In genomic region chr9:104379532-104380162, GRCm38 (mm10) we compare ENCODE assay signal across 8 mouse cellular contexts. TPM values are rescaled to one million over a fixed set of nuclear protein-coding genes. Genes with fewer than 3 reads are reported as not detected.
A peak's percentile ranks its signal among the peaks of the same experiment; 100 is the strongest.
DNase-seq lines count a peak whose midpoint lies in the region; ATAC-seq and TF ChIP-seq lines count a peak whose summit lies in the region.

No protein-coding gene starts in this region.

- H3K4me3 ChIP-seq in gastrocnemius, adult 2 months = no peak overlapping the region
- H3K4me3 ChIP-seq in liver, embryonic 14.5 days (ENCODE audit: insufficient read depth in 1 of 2, low read depth in 2 of 2, low read length in 2 of 2) = no peak overlapping the region
- H3K4me3 ChIP-seq in liver, embryonic 11.5 days (ENCODE audit: low read depth, low read length) = no peak overlapping the region

- intact Hi-C loops in gastrocnemius, adult 2 months (cut with DNase I) = loop anchor here (5.0 kb wide), 1 partner anchor 102 kb away; no protein-coding TSS in a partner anchor

- no peaks in the 10 kb centered on the region for H3K9me3 ChIP-seq in liver, embryonic 14.5 days (ENCODE audit: control insufficient read depth, low read length)
- H3K9me3 ChIP-seq in liver, embryonic 11.5 days (ENCODE audit: control insufficient read depth, low read length) = no peaks in the 10 kb centered on the region

- TF ChIP-seq EP300 in liver, embryonic 14.5 days (IDR thresholded peaks at IDR 0.05; ENCODE audit: low read depth) = no peak

- H3K36me3 ChIP-seq in liver, embryonic 14.5 days (replicated peaks; ENCODE audit: control insufficient read depth, insufficient read depth, low read depth) = no peaks in the 10 kb centered on the region
- H3K36me3 ChIP-seq in liver, embryonic 11.5 days (ENCODE audit: control insufficient read depth, insufficient read depth, low read length) = no peaks in the 10 kb centered on the region

- no peak for ATAC-seq in liver, embryonic 14.5 days (ENCODE audit: insufficient read depth)
- ATAC-seq in liver, embryonic 11.5 days (replicated peaks; ENCODE audit: low FRiP score) = no peak

- DNase-seq in gastrocnemius, adult 2 months = no peak
- DNase-seq in gastrocnemius, adult 8-10 months (ENCODE audit: low spot score in 2 of 2) = no peak
- DNase-seq in liver, embryonic 14.5 days (ENCODE audit: low read depth in 3 of 3, low spot score in 3 of 3) = peak in 1 of 3 experiments; percentile 4
- DNase-seq in liver, embryonic 11.5 days (ENCODE audit: low spot score) = no peak
- DNase-seq in ES-CJ7 (ENCODE audit: low read depth, low spot score) = peak; percentile 41
- DNase-seq in embryo, embryonic 11.5 days (ENCODE audit: low read depth, low spot score) = peak; percentile 36
- peak; percentile 63 for DNase-seq in retina, embryonic 14.5 days (ENCODE audit: low spot score)
- DNase-seq in spleen, postnatal 4 days (ENCODE audit: low spot score in 2 of 2) = no peak

- H3K27me3 ChIP-seq in liver, embryonic 14.5 days (ENCODE audit: control insufficient read depth, insufficient read depth, low read length) = no peaks in the 10 kb centered on the region
- no peaks in the 10 kb centered on the region for H3K27me3 ChIP-seq in liver, embryonic 11.5 days (replicated peaks; ENCODE audit: control insufficient read depth, insufficient read depth, low read length)

- H3K9ac ChIP-seq in liver, embryonic 14.5 days (replicated peaks) = no peak overlapping the region
- no peak overlapping the region for H3K9ac ChIP-seq in liver, embryonic 11.5 days (ENCODE audit: low read depth, low read length)

- TF ChIP-seq CTCF in gastrocnemius, adult 2 months (IDR thresholded peaks at IDR 0.05) = peak; percentile 62
- TF ChIP-seq CTCF in liver, embryonic 14.5 days (IDR thresholded peaks at IDR 0.05; ENCODE audit: low read depth) = peak; percentile 24; the same call in 1 of the 2 replicates

- H3K4me2 ChIP-seq in liver, embryonic 14.5 days (ENCODE audit: low read depth) = no peak overlapping the region
- H3K4me2 ChIP-seq in liver, embryonic 11.5 days = no peak overlapping the region

- no peak overlapping the region for H3K27ac ChIP-seq in gastrocnemius, adult 2 months
- no peak overlapping the region for H3K27ac ChIP-seq in liver, embryonic 14.5 days
- no peak overlapping the region for H3K27ac ChIP-seq in liver, embryonic 11.5 days (ENCODE audit: low read depth, low read length)

- no peaks in the 10 kb centered on the region for H3K4me1 ChIP-seq in liver, embryonic 14.5 days (replicated peaks; ENCODE audit: control insufficient read depth in 2 of 2, insufficient read depth in 2 of 2, low read length in 1 of 2)
- no peaks in the 10 kb centered on the region for H3K4me1 ChIP-seq in liver, embryonic 11.5 days (replicated peaks; ENCODE audit: control insufficient read depth, insufficient read depth, low read length)

- WGBS in liver, embryonic 14.5 days (ENCODE audit: insufficient replicate concordance) = 39% methylated on average over 9 of the region's 9 CpGs
- 57% methylated on average over 9 of the region's 9 CpGs for WGBS in liver, embryonic 11.5 days

RNA-seq across cellular contexts. Expression of gene Acpp, which starts 42.1 kb away (rescaled TPM):
- not detected for total RNA-seq in gastrocnemius, adult 2 months (2021)
- total RNA-seq in gastrocnemius, adult 8-10 months (2022) = under 1 TPM in 1 of 4 experiments, not detected in 3; 0.21 TPM
- polyA plus RNA-seq in liver, embryonic 14.5 days (2012; rRNA removed) = 0.13 and 0.17 TPM in 2 replicates
- polyA plus RNA-seq in liver, embryonic 14.5 days (2014; fragmentation: Nextera tagmentation; extraction: Ambion mirVana) = 0.13 and 0.20 TPM in 2 replicates
- polyA plus RNA-seq in liver, embryonic 11.5 days (2014; fragmentation: Nextera tagmentation; extraction: Ambion mirVana) = 0.25 and 0.53 TPM in 2 replicates

Comparison
In these comparisons a context has a peak if more than half of its experiments do, and no peak if none do; other contexts are left out.
1. DNase-seq: peak in ES-CJ7 (single experiment), embryo, embryonic 11.5 days (single experiment) and retina, embryonic 14.5 days (single experiment); none in gastrocnemius, adult 2 months (single experiment), gastrocnemius, adult 8-10 months (0 of 2), liver, embryonic 11.5 days (single experiment) and spleen, postnatal 4 days (0 of 2).